Mouse (Mus musculus): ENCODE measurements at regions not wholly inside any gene's neighbourhood (a gene's known extent, or its start where the extent isn't known, plus 50 kb on each side); places are given as distances from the start of the nearest gene placed in this dataset.

GRCm38 (mm10) chr13:10526470-10527207 lies 166.0 kb upstream of the Chrm3 start:
- Histone ChIP-seq H3K27me3 (ENCODE audit: control insufficient read depth, insufficient read depth, insufficient read length) (no peaks in the 10 kb centered on the region), H3K4me2 (ENCODE audit: low read depth) (no peak overlapping the region), H3K36me3 (ENCODE audit: control insufficient read depth, insufficient read depth) (no peaks in the 10 kb centered on the region), H3ac (ENCODE audit: control insufficient read depth, insufficient read length) (no peak overlapping the region), H3K4me3 (no peak overlapping the region), H3K79me2 (ENCODE audit: control insufficient read depth, insufficient read depth) (no peaks in the 10 kb centered on the region)
- no peak for TF ChIP-seq MAX (IDR thresholded peaks at IDR 0.05; ENCODE audit: low read depth)
- no peak for TF ChIP-seq TCF12 (IDR thresholded peaks at IDR 0.05; ENCODE audit: insufficient read depth, poor library complexity, severe bottlenecking)
- TF ChIP-seq REST (IDR thresholded peaks at IDR 0.05; ENCODE audit: insufficient read depth, insufficient read length), result no peak
- no peak for TF ChIP-seq SRF (IDR thresholded peaks at IDR 0.05; ENCODE audit: control insufficient read depth, insufficient read length, low read depth)
- no peak for TF ChIP-seq POLR2A (IDR thresholded peaks at IDR 0.05; ENCODE audit: insufficient read length, low read depth)
- no peak for TF ChIP-seq USF1 (IDR thresholded peaks at IDR 0.05; ENCODE audit: low read depth)
- TF ChIP-seq TCF3 (IDR thresholded peaks at IDR 0.05; ENCODE audit: insufficient read length, low read depth), result no peak
- no peak for TF ChIP-seq POLR2AphosphoS2 (IDR thresholded peaks at IDR 0.05; ENCODE audit: insufficient read length, low read depth)
- no peak for TF ChIP-seq MYOG (IDR thresholded peaks at IDR 0.05; ENCODE audit: control insufficient read depth in 1 of 3, insufficient read depth in 1 of 3, insufficient read length in 2 of 3, low read depth in 2 of 3)
- TF ChIP-seq E2F4 (IDR thresholded peaks at IDR 0.05; ENCODE audit: insufficient read depth), result no peak
- no peak for TF ChIP-seq MYOD1 (IDR thresholded peaks at IDR 0.05; ENCODE audit: control insufficient read depth in 1 of 3, insufficient read length in 2 of 3, low read depth in 2 of 3)

DNA sequence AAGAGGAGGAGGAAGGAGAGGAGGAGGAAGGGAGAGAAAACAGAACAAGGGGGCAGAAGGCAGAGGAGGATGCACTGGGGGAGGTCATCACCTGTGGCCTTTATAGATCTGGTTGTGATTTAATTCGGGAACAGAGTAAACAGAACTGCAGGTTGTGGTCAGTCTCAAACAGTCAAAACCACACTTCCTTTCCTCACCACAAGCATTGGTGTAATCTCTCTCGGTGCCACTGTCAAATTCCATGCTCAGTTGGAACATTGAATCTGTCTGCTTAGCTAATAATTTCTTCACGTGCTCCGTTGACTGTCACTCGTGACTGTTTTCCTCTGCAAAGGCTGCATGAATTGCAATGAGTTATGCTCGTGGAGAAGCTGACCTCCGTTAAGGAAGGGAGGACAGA lies 143.6 kb upstream of the Chrm3 start:
- H3K79me2 ChIP-seq (ENCODE audit: control insufficient read depth, insufficient read depth), result no peaks in the 10 kb centered on the region
- H3K36me3 ChIP-seq (ENCODE audit: control insufficient read depth, insufficient read depth), result no peaks in the 10 kb centered on the region
- TF ChIP-seq POLR2A (IDR thresholded peaks at IDR 0.05; ENCODE audit: insufficient read length, low read depth) (no peak), TCF12 (IDR thresholded peaks at IDR 0.05; ENCODE audit: insufficient read depth, poor library complexity, severe bottlenecking) (no peak), POLR2AphosphoS2 (IDR thresholded peaks at IDR 0.05; ENCODE audit: insufficient read length, low read depth) (no peak), CEBPB (IDR thresholded peaks at IDR 0.05; ENCODE audit: insufficient read depth, poor library complexity, severe bottlenecking) (no peak), MAX (IDR thresholded peaks at IDR 0.05; ENCODE audit: low read depth) (no peak)
- H3ac ChIP-seq (ENCODE audit: control insufficient read depth, insufficient read length), result no peak overlapping the region
- H3K4me2 ChIP-seq (ENCODE audit: low read depth), result no peak overlapping the region
- no peaks in the 10 kb centered on the region for H3K27me3 ChIP-seq (ENCODE audit: control insufficient read depth, insufficient read depth, insufficient read length)
- no peak overlapping the region for H3K4me3 ChIP-seq

- H3K27me3 ChIP-seq (ENCODE audit: control insufficient read depth, insufficient read depth, insufficient read length), result no peaks in the 10 kb centered on the region
- H3ac ChIP-seq (ENCODE audit: control insufficient read depth, insufficient read length), result no peak overlapping the region
- H3K4me3 ChIP-seq, result no peak overlapping the region
- no peak overlapping the region for H3K4me2 ChIP-seq (ENCODE audit: low read depth)
- TF ChIP-seq MYOD1 (IDR thresholded peaks at IDR 0.05; ENCODE audit: control insufficient read depth in 1 of 3, insufficient read length in 2 of 3, low read depth in 2 of 3) (no peak), E2F4 (IDR thresholded peaks at IDR 0.05; ENCODE audit: insufficient read depth) (no peak), USF1 (IDR thresholded peaks at IDR 0.05; ENCODE audit: low read depth) (no peak), CEBPB (IDR thresholded peaks at IDR 0.05; ENCODE audit: insufficient read depth, poor library complexity, severe bottlenecking) (no peak), SRF (IDR thresholded peaks at IDR 0.05; ENCODE audit: control insufficient read depth, insufficient read length, low read depth) (no peak), POLR2A (IDR thresholded peaks at IDR 0.05; ENCODE audit: insufficient read length, low read depth) (no peak), MYOG (IDR thresholded peaks at IDR 0.05; ENCODE audit: control insufficient read depth in 1 of 3, insufficient read depth in 1 of 3, insufficient read length in 2 of 3, low read depth in 2 of 3) (no peak), MAX (IDR thresholded peaks at IDR 0.05; ENCODE audit: low read depth) (no peak), POLR2AphosphoS2 (IDR thresholded peaks at IDR 0.05; ENCODE audit: insufficient read length, low read depth) (no peak), TCF3 (IDR thresholded peaks at IDR 0.05; ENCODE audit: insufficient read length, low read depth) (no peak), REST (IDR thresholded peaks at IDR 0.05; ENCODE audit: insufficient read depth, insufficient read length) (no peak), TCF12 (IDR thresholded peaks at IDR 0.05; ENCODE audit: insufficient read depth, poor library complexity, severe bottlenecking) (no peak)
- H3K79me2 ChIP-seq (ENCODE audit: control insufficient read depth, insufficient read depth), result no peaks in the 10 kb centered on the region
- H3K36me3 ChIP-seq (ENCODE audit: control insufficient read depth, insufficient read depth), result no peaks in the 10 kb centered on the region
Measured at GRCm38 (mm10) chr13:10455323-10455722, 94.7 kb upstream of the Chrm3 start.

- no peak overlapping the region for H3K4me3 ChIP-seq
- H3K79me2 ChIP-seq (ENCODE audit: control insufficient read depth, insufficient read depth), result no peaks in the 10 kb centered on the region
- no peaks in the 10 kb centered on the region for H3K36me3 ChIP-seq (ENCODE audit: control insufficient read depth, insufficient read depth)
- no peak overlapping the region for H3ac ChIP-seq (ENCODE audit: control insufficient read depth, insufficient read length)
- H3K27me3 ChIP-seq (ENCODE audit: control insufficient read depth, insufficient read depth, insufficient read length), result no peaks in the 10 kb centered on the region
- H3K4me2 ChIP-seq (ENCODE audit: low read depth), result no peak overlapping the region
- TF ChIP-seq MYOD1 (IDR thresholded peaks at IDR 0.05; ENCODE audit: control insufficient read depth in 1 of 3, insufficient read length in 2 of 3, low read depth in 2 of 3) (no peak), MYOG (IDR thresholded peaks at IDR 0.05; ENCODE audit: control insufficient read depth in 1 of 3, insufficient read depth in 1 of 3, insufficient read length in 2 of 3, low read depth in 2 of 3) (no peak), TCF3 (IDR thresholded peaks at IDR 0.05; ENCODE audit: insufficient read length, low read depth) (no peak), MAX (IDR thresholded peaks at IDR 0.05; ENCODE audit: low read depth) (no peak), TCF12 (IDR thresholded peaks at IDR 0.05; ENCODE audit: insufficient read depth, poor library complexity, severe bottlenecking) (no peak), POLR2A (IDR thresholded peaks at IDR 0.05; ENCODE audit: insufficient read length, low read depth) (no peak), POLR2AphosphoS2 (IDR thresholded peaks at IDR 0.05; ENCODE audit: insufficient read length, low read depth) (no peak), USF1 (IDR thresholded peaks at IDR 0.05; ENCODE audit: low read depth) (no peak), REST (IDR thresholded peaks at IDR 0.05; ENCODE audit: insufficient read depth, insufficient read length) (no peak), SRF (IDR thresholded peaks at IDR 0.05; ENCODE audit: control insufficient read depth, insufficient read length, low read depth) (no peak), CEBPB (IDR thresholded peaks at IDR 0.05; ENCODE audit: insufficient read depth, poor library complexity, severe bottlenecking) (no peak), E2F4 (IDR thresholded peaks at IDR 0.05; ENCODE audit: insufficient read depth) (no peak)
Measured at GRCm38 (mm10) chr13:10454667-10455066, 94.0 kb upstream of the Chrm3 start.
